Mouse (Mus musculus): ENCODE data around the gene Ran.

- TF ChIP-seq CTCF (IDR thresholded peaks at IDR 0.05; ENCODE audit: borderline replicate concordance, extremely low read depth, insufficient read depth, insufficient read length) (no peak), POLR2A (IDR thresholded peaks at IDR 0.05; ENCODE audit: borderline replicate concordance, extremely low read depth, insufficient read depth, insufficient read length, poor library complexity, severe bottlenecking) (no peak)
These were observed 3.5 kb upstream of the Ran start for GRCm38 (mm10) chr5:129016370-129016769.
